Mouse (Mus musculus): ENCODE data around the gene Msh2. TPM values are rescaled to one million over a fixed set of nuclear protein-coding genes. Genes with fewer than 3 reads are reported as not detected.

The Msh2 gene
- polyA plus RNA-seq, 1 experiment from 2014 or later, result 95.1 TPM

GRCm38 (mm10) chr17:87770766-87771165, 98.6 kb downstream of the Msh2 start:
- Histone ChIP-seq H3K36me3 (no peaks in the 10 kb centered on the region), H3K4me2 (no peak overlapping the region), H3K27ac (no peak overlapping the region), H3K9me3 (replicated peaks) (no peaks in the 10 kb centered on the region), H3K4me1 (no peaks in the 10 kb centered on the region), H3K4me3 (replicated peaks) (no peak overlapping the region), H3K27me3 (no peaks in the 10 kb centered on the region), H3K9ac (no peak overlapping the region)
- 56% methylated on average over 5 of the region's 5 CpGs for WGBS
- ATAC-seq (replicated peaks; ENCODE audit: low FRiP score), result no peak

DNA sequence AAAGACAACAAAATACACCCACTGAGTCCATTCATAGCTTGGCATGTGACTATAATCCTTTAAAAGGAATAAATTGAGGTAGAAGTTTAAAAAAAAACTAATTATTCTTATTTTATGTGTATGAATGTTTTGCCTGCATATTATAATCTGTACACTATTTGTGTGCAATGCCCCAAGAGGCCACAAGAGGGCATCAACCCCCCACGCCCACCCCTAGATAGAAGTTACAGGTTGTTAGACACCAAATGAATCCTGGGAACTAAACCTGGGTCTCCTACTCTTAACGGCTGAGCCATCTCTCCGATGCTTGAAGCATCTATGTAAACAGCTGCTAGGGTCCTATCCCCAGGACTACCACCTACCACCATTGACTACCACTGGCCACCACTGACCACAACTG, 101.0 kb downstream of the Msh2 start:
- WGBS, result 75% methylated on average over 3 of the region's 3 CpGs
- no peak overlapping the region for H3K9ac ChIP-seq
- no peaks in the 10 kb centered on the region for H3K4me1 ChIP-seq
- H3K27ac ChIP-seq, result no peak overlapping the region
- no peaks in the 10 kb centered on the region for H3K9me3 ChIP-seq (replicated peaks)
- H3K4me3 ChIP-seq (replicated peaks), result no peak overlapping the region
- no peaks in the 10 kb centered on the region for H3K36me3 ChIP-seq
- no peak overlapping the region for H3K4me2 ChIP-seq
- no peak for ATAC-seq (replicated peaks; ENCODE audit: low FRiP score)
- H3K27me3 ChIP-seq, result no peaks in the 10 kb centered on the region

Other genes starting within 250 kb of the Msh2 start
- not detected in 2 replicates for gene Stpg4, start 244.6 kb upstream of the Msh2 start, polyA plus RNA-seq (2015; fragmentation: Nextera tagmentation; extraction: Ambion mirVana)
- gene Calm2, start 225.4 kb upstream of the Msh2 start, polyA plus RNA-seq (2015; fragmentation: Nextera tagmentation; extraction: Ambion mirVana), result 1,006 and 1,087 TPM in 2 replicates
- 234 and 258 TPM in 2 replicates for gene Epcam, start 36.4 kb upstream of the Msh2 start, polyA plus RNA-seq (2015; fragmentation: Nextera tagmentation; extraction: Ambion mirVana)
- 0.08 TPM in 1 of 2 replicates, not detected in the other for gene Kcnk12, start 125.7 kb downstream of the Msh2 start, polyA plus RNA-seq (2015; fragmentation: Nextera tagmentation; extraction: Ambion mirVana)
- not detected in 2 replicates for gene Rpl36-ps4, start 248.6 kb downstream of the Msh2 start, polyA plus RNA-seq (2015; fragmentation: Nextera tagmentation; extraction: Ambion mirVana)

Measured in kidney, embryonic 15.5 days (tissue).